Mouse (Mus musculus) midbrain, embryonic 11.5 days (tissue): Measurements from ENCODE around the gene Trip6. TPM values are rescaled to one million over a fixed set of nuclear protein-coding genes. Genes with fewer than 3 reads are reported as not detected.
A peak's percentile ranks its signal among the peaks of the same experiment; 100 is the strongest.

Source experiments
- ATAC-seq: fragments of 200-750 bp; cut with Nextera tagmentation; 2 replicates; pipeline ENCODE4 v1.8.0; 2017; ENCODE audit warnings: moderate TSS enrichment, moderate library complexity; ENCODE audit not compliant: low FRiP score
- DNase-seq: peaks from one replicate; pipeline ENCODE4 v3.0.0; 2015; ENCODE audit warnings: low spot score; ENCODE audit errors: missing footprints
- H3K27ac ChIP-seq: fragments of 300-500 bp; sonication (generic); 2 replicates; pipeline ENCODE4 v1.5.1; 2014; ENCODE audit warnings: low read depth, low read length
- H3K27me3 ChIP-seq: fragments of 300-500 bp; sonication (generic); 2 replicates; pipeline ENCODE4 v1.6.1; 2014; ENCODE audit warnings: mild to moderate bottlenecking, low read length, moderate library complexity, mixed read lengths; ENCODE audit not compliant: control insufficient read depth, insufficient read depth
- H3K36me3 ChIP-seq: fragments of 300-500 bp; sonication (generic); 2 replicates; pipeline ENCODE4 v1.6.1; 2014; ENCODE audit warnings: mild to moderate bottlenecking, low read length, moderate library complexity, mixed read lengths; ENCODE audit not compliant: control insufficient read depth, insufficient read depth
- H3K4me1 ChIP-seq: fragments of 300-500 bp; sonication (generic); 2 replicates; pipeline ENCODE4 v1.6.1; 2014; ENCODE audit warnings: low read length; ENCODE audit not compliant: control insufficient read depth, insufficient read depth
- H3K4me2 ChIP-seq: fragments of 300-500 bp; sonication (generic); 2 replicates; pipeline ENCODE4 v1.6.1; 2014; ENCODE audit warnings: mild to moderate bottlenecking, moderate library complexity
- H3K4me3 ChIP-seq: fragments of 300-500 bp; sonication (generic); 2 replicates; pipeline ENCODE4 v1.5.1; 2014; ENCODE audit warnings: low read depth, low read length
- H3K9ac ChIP-seq: fragments of 300-500 bp; sonication (generic); 2 replicates; pipeline ENCODE4 v1.6.1; 2014; ENCODE audit warnings: low read length
- H3K9me3 ChIP-seq: fragments of 300-500 bp; sonication (generic); 2 replicates; pipeline ENCODE4 v1.6.1; 2016; ENCODE audit warnings: low read length; ENCODE audit not compliant: control insufficient read depth
- WGBS: fragments of 180-500 bp; shearing (Covaris S2); extraction: QIAGEN DNeasy Blood & Tissue Kit; methylation state at CpG from one replicate; pipeline ENCODE4 v1.1.7; 2014; 5-methylcytosine and 5-hydroxymethylcytosine counted together
- polyA plus RNA-seq: library from polyadenylated mRNA; unstranded; fragments of >200 nt; fragmentation: Nextera tagmentation; extraction: Ambion mirVana; gene quantifications from 2 replicates; pipeline ENCODE4 v1.2.1, GENCODE M21; 2014

Trip6 gene
- polyA plus RNA-seq, 1 experiment from 2014 or later, result 34.1 TPM

DNA sequence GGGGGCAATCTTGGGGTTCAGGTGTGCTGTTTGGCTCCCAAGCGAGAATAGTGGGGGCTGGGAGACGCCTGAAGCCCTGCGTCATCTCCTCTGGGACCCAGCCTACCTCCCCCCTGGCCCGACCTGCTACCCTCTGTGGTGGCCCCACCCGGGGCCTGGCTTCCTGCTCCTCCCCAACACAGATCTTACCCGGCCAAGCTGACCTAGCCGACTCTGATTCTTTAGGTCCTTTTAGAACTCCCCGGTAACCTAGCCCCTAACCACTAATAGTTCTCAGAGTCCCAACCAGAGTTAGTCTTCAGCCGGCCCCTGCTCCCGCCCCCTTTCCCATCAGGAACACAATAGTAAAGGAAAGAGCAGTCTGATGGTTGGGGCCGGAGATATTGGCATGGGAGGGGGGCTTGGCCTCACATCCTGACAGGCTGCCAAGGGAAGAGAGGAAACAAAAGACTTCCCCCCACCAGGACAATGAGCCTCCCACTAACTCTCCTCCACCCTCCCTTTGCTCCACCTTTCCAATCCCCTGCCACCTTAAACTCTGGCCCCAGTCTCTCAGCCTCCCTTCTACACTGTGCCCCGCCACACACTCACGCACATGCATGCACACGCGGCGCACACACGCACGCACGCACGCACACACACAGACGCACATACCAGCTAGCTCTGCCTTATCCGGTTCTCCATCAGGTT is 25.2 kb upstream of the Trip6 start:
- Histone ChIP-seq H3K36me3 (no peaks in the 10 kb centered on the region), H3K9me3 (no peaks in the 10 kb centered on the region), H3K4me2 (peak overlapping the region; percentile 81), H3K4me1 (peaks cover 13% of the 10 kb centered on the region), H3K27ac (peak overlapping the region; percentile 68; the same call in 1 of the 2 replicates), H3K27me3 (no peaks in the 10 kb centered on the region), H3K4me3 (peak overlapping the region; percentile 39), H3K9ac (peak overlapping the region; percentile 74)
- peak; percentile 49 for ATAC-seq
- peak; percentile 90 for DNase-seq
- WGBS, result 7% methylated on average over 22 of the region's 22 CpGs

DNA sequence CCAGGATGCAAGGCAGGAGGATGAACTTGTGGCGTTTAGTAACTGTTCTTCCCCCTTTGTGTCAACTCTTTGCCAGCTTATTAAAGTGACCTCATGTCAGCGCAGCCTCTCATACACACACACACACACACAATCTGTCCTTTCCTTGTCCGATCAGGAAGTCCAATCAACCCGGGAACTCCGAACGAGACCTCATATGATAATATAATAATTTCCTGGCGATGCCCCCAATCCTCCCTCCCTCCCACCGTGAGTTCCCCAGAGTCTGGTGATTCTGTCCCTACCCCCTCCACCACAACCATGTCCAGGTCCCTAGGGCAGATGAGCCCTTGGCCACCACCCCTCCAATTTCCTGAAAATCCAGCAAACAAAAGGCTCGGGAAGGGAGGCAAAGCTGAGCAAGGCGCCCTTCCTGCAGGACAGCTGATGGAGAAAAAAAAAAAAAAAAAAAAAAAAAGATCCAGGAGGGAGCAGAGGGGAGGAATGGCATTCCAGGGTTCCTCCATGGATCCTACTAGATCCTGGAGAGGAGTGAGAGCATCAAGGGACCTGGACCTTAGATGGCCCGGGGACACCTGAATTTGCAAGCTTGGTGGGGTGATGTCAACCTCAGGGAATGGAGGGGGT is 24.6 kb upstream of the Trip6 start:
- Histone ChIP-seq H3K4me2 (peak overlapping the region; percentile 81), H3K27me3 (no peaks in the 10 kb centered on the region), H3K4me1 (peaks cover 13% of the 10 kb centered on the region), H3K4me3 (peak overlapping the region; percentile 39), H3K36me3 (no peaks in the 10 kb centered on the region), H3K27ac (peak overlapping the region; percentile 68), H3K9ac (peak overlapping the region; percentile 74), H3K9me3 (no peaks in the 10 kb centered on the region)
- ATAC-seq (peak; percentile 49), DNase-seq (peak; percentile 93)
- WGBS, result 1% methylated on average over 11 of the region's 11 CpGs

DNA sequence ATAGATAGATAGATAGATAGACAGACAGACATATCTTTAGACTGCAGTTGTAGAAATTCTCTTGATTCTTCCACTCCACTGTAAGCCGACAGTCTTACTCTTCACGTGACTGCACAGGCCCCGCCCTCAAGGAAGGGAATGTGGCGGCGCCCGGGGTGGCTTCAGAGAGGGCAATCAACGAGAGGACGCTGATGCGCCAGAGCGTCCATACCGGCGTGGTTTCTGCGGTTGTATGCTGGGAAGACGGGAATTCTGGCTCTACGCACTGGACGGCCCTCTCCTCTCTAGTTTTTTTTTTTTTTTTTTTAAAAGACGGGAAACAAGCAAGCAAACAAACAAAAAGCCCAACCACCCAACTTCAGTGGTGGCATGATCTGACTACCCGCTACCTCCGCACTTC is 24.1 kb upstream of the Trip6 start:
- Histone ChIP-seq H3K9me3 (no peaks in the 10 kb centered on the region), H3K27ac (peak overlapping the region; percentile 68), H3K4me1 (peaks cover 13% of the 10 kb centered on the region), H3K9ac (peak overlapping the region; percentile 74), H3K4me2 (peak overlapping the region; percentile 81), H3K27me3 (no peaks in the 10 kb centered on the region), H3K36me3 (no peaks in the 10 kb centered on the region), H3K4me3 (peak overlapping the region; percentile 39)
- ATAC-seq (peak; percentile 76), DNase-seq (peak; percentile 96)
- under 1% methylated on average over 18 of the region's 19 CpGs for WGBS

DNA sequence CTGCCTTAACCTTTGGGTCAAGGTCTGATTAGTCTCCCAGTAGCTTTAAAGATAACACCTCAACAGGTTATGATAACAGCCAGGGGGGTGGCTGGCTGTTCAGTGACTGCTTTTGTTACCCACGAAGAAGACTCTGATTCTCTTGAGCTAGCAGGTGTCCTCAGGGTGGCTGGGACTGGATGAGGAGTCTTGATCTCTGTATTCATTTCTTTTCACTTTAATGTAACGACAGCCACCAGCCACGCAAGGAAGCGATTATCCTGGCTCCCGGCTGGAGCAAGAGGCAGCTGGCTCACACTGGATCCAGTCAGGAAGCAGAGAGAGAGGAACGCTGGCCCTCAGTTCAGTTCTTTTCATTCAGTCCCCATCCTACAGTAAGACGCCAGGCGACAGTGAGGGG is 23.0 kb upstream of the Trip6 start:
- peaks cover 17% of the 10 kb centered on the region for H3K4me1 ChIP-seq

DNA sequence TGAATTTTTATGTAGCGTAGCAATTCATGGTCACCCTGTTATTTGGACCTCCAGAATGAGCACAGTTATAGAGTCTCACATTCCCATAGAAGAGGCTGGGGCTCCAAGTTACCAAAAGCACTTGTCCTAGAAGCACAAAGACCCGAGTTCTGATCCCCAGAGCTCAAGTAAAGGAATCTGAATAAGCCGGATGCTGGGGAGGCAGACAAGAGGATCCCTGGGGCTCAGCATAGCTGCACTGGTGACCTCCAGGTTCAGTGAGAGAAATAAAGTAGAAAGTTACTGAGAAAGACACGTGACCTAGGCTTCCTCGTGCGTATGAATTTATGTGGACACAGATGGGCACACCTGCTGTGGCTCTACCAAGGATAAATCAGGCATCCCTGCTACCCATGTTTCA is 20.9 kb upstream of the Trip6 start:
- no peak overlapping the region for H3K27ac ChIP-seq
- ATAC-seq (no peak), DNase-seq (no peak)
- WGBS, result 60% methylated on average over 6 of the region's 6 CpGs
- no peak overlapping the region for H3K9ac ChIP-seq
- no peaks in the 10 kb centered on the region for H3K36me3 ChIP-seq
- no peak overlapping the region for H3K4me3 ChIP-seq
- no peak overlapping the region for H3K4me2 ChIP-seq
- H3K9me3 ChIP-seq, result no peaks in the 10 kb centered on the region
- peaks cover 17% of the 10 kb centered on the region for H3K4me1 ChIP-seq
- H3K27me3 ChIP-seq, result no peaks in the 10 kb centered on the region

More for the DNA sequence above, 23.0 kb upstream of the Trip6 start:
- no peak for ATAC-seq
- H3K4me3 ChIP-seq, result no peak overlapping the region
- H3K9ac ChIP-seq, result no peak overlapping the region
- H3K36me3 ChIP-seq, result no peaks in the 10 kb centered on the region
- H3K9me3 ChIP-seq, result no peaks in the 10 kb centered on the region
- H3K27me3 ChIP-seq, result no peaks in the 10 kb centered on the region
- no peak overlapping the region for H3K4me2 ChIP-seq
- WGBS, result 51% methylated on average over 8 of the region's 8 CpGs
- H3K27ac ChIP-seq, result no peak overlapping the region
- no peak for DNase-seq

DNA sequence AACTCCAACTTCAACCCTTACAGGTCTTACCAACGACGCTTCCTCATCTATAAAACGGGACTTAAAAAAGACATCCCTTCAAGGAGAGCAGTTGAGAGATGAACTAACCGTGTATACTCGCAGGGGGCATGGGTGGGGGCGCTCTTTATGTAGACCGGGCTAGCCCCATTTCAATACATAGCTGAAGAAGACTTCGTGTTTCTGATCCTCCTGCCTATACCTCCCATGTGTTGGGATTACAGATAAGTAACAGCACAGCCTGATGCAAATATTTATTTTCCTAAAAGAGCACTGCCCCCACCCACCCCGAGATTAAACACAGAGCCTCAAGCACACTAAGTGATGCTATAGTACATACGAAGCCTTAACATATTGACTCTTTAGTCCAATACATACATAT is 20.1 kb upstream of the Trip6 start:
- peak overlapping the region; percentile 97; the same call in 1 of the 2 replicates for H3K4me2 ChIP-seq
- H3K4me1 ChIP-seq, result peaks cover 11% of the 10 kb centered on the region
- DNase-seq, result no peak
- H3K27ac ChIP-seq, result no peak overlapping the region
- H3K27me3 ChIP-seq, result no peaks in the 10 kb centered on the region
- 64% methylated on average over 10 of the region's 10 CpGs for WGBS
- H3K9ac ChIP-seq, result no peak overlapping the region
- no peak overlapping the region for H3K4me3 ChIP-seq
- H3K9me3 ChIP-seq, result no peaks in the 10 kb centered on the region
- no peak for ATAC-seq
- no peaks in the 10 kb centered on the region for H3K36me3 ChIP-seq

DNA sequence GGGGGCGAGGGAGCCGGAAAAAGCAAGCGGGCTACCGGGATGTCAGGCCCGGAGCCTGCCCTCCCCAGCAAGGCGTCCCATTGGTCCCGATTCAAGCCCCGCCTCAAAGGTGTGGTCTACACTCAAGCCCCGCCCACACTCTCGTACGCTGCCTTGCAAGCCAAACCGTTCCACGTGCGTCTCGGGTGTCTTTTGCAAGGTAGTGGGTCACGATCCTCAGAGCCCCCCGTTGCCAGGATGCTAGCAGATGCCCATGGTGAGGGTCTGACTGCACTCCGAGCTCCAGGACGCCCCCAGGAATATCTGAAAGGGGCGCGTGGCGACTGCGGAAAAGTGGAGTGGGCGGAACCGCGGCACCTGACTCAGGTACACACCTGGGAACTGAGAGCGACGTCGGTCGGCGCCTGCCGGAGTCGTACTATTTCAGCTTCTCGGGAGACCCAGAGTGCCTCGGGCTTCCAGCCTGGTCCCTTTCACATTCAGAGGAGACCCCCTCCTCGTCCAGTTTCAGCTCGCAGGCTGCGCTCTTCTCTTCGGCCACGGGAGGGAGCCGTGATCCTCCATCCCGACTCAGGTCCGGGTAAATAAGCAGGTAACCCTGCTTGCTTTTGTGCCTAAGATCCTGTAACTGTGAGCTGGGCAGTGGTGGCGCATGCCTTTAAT is 19.4 kb upstream of the Trip6 start, which contains the start of gene Slc12a9:
Slc12a9 (minus strand) TSS at position 86 of the 663 bp plus-strand sequence.
- under 1% methylated on average over 44 of the region's 44 CpGs for WGBS
- H3K9ac ChIP-seq, result peak within 1 kb of the TSS; percentile 61
- H3K4me3 ChIP-seq, result peak within 1 kb of the TSS; percentile 48
- no peak within 1 kb of the TSS for H3K27ac ChIP-seq
- H3K36me3 ChIP-seq, result no peaks in the 10 kb centered on the region
- no peaks in the 10 kb centered on the region for H3K27me3 ChIP-seq
- H3K4me1 ChIP-seq, result peaks cover 5% of the 10 kb centered on the region
- no peaks in the 10 kb centered on the region for H3K9me3 ChIP-seq
- peak; percentile 99 for DNase-seq
- H3K4me2 ChIP-seq, result peak within 1 kb of the TSS; percentile 97
- peak; percentile 93 for ATAC-seq

DNA sequence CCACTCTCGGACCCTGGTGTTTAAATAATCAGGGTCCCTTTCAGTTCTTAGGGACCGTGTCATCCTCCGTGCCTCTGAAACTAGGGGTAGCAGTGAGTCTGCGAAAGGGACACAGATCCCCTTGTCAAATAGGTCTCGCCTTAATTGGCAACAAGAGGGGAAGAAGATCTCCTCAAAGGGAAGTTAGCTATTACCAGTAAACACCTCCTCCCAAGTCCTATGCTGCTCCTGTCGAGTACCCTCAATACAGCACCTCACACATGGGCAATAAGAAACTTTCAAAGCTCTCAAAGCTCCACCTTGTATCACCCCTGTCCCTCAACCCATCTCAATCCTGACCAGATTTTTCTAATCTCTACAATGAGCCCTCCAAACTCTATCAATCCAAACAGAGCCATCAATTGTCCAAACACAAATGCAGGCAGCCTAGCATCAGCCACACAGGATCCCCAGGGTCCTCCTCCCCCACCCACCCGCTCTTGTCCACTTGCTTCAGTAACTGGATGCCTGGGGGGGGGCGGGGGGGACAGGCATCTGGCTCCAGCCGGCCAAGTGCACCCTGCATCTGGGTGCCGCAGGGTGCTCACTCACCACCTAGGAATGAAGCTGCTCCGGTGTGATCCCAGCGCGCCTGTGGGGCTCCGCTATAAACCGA is 18.8 kb upstream of the Trip6 start:
- Histone ChIP-seq H3K4me2 (peak overlapping the region; percentile 97), H3K36me3 (no peaks in the 10 kb centered on the region), H3K4me1 (peaks cover 4% of the 10 kb centered on the region), H3K9me3 (no peaks in the 10 kb centered on the region), H3K27ac (no peak overlapping the region), H3K9ac (peak overlapping the region; percentile 61), H3K27me3 (no peaks in the 10 kb centered on the region), H3K4me3 (peak overlapping the region; percentile 48)
- DNase-seq (peak; percentile 86), ATAC-seq (peak; percentile 68)
- WGBS, result 19% methylated on average over 15 of the region's 15 CpGs
